ENCODE assay signal across 8 mouse cellular contexts in the genomic region with DNA sequence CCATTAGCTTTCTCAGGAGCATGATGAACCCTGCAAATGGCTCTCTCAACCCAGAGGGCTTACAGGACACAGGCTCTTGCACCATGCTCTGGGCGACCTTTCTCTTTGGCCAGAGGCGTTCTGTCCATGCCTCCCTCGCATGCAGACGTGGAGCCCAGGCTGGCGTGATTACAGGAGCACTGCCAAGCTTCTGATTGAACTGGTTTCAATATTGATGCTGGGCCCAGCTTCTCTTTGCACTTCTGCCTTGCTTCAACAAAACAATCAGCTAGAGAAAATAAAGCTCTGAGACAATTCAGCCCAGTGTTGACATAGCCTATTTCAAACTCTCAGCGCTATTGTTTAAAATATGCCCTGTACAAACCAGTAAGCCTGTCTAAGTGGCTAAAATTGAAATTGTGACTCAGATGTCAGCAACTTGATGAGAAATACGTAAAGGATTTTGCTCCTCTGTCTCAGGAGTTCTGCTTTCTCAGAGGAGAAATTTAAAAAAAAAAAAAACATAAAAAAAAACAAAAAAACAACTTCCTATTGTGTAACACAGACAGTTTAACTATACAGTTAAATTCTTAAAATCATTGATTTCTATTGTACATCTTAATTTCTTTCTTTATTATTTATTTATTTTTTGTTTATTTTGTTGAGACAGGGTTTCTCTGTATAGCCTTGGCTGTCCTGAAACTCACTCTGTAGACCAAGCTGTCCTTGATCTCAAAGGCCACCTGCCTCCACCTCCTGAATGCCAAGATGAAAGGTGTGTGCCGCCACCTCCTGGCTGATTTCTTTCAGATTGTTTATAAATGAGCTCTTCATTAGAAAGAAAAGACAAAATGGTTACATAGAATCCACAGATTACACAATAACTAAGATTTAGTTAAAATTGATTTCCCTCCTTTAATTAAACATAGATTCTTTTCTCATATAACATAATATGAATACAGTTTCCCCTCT.
A peak's percentile ranks its signal among the peaks of the same experiment; 100 is the strongest.
DNase-seq lines count a peak whose midpoint lies in the region; ATAC-seq and TF ChIP-seq lines count a peak whose summit lies in the region.

No protein-coding gene starts in this region.

- no peak for TF ChIP-seq CTCF in thymus, adult 2 months (IDR thresholded peaks at IDR 0.05; ENCODE audit: borderline replicate concordance, control insufficient read depth, extremely low read depth, insufficient read depth, low read length, poor library complexity)
- TF ChIP-seq CTCF in midbrain, postnatal 0 days (IDR thresholded peaks at IDR 0.05) = peak; percentile 59

- H3K9ac ChIP-seq in midbrain, postnatal 0 days (replicated peaks; ENCODE audit: low read length, poor library complexity, severe bottlenecking) = no peak overlapping the region

- intact Hi-C loops in gastrocnemius, postnatal 36 days (cut with DNase I) = no loop called here

- no peaks in the 10 kb centered on the region for H3K9me3 ChIP-seq in midbrain, postnatal 0 days (ENCODE audit: low read length)

- no peak overlapping the region for H3K27ac ChIP-seq in thymus, adult 2 months (ENCODE audit: control insufficient read depth, insufficient read depth, low read length)
- H3K27ac ChIP-seq in midbrain, postnatal 0 days (ENCODE audit: low read depth, low read length) = no peak overlapping the region

- H3K4me1 ChIP-seq in thymus, adult 2 months (replicated peaks; ENCODE audit: control insufficient read depth, insufficient read depth, low read length) = no peaks in the 10 kb centered on the region
- H3K4me1 ChIP-seq in midbrain, postnatal 0 days (ENCODE audit: insufficient read depth, low read length) = no peaks in the 10 kb centered on the region

- H3K27me3 ChIP-seq in thymus, adult 2 months (ENCODE audit: control insufficient read depth, insufficient read depth, low read length) = no peaks in the 10 kb centered on the region
- no peaks in the 10 kb centered on the region for H3K27me3 ChIP-seq in midbrain, postnatal 0 days (ENCODE audit: insufficient read depth, low read length)

- peak; percentile 13 for DNase-seq in gastrocnemius, adult 18-20 months (ENCODE audit: low spot score)
- no peak for DNase-seq in gastrocnemius, postnatal 36 days
- DNase-seq in thymus, adult 2 months = peak; percentile 31
- no peak for DNase-seq in thymus, postnatal 0 days (ENCODE audit: low spot score)
- peak; percentile 66 for DNase-seq in kidney, postnatal 10 days
- peak; percentile 43 for DNase-seq in midbrain, postnatal 0 days (ENCODE audit: low spot score)
- no peak for DNase-seq in testis, postnatal 14 days (ENCODE audit: low spot score)
- DNase-seq in left cerebral cortex, adult 18-20 months (ENCODE audit: low spot score in 2 of 2) = no peak

- no peak overlapping the region for H3K4me3 ChIP-seq in thymus, adult 2 months (ENCODE audit: control insufficient read depth, insufficient read depth, low read length)
- no peak overlapping the region for H3K4me3 ChIP-seq in midbrain, postnatal 0 days (ENCODE audit: low read depth, low read length)

- ATAC-seq in midbrain, postnatal 0 days (ENCODE audit: low FRiP score) = 0 out of 2 replicates have a peak, but pooled peaks have one; percentile 44

- no peak overlapping the region for H3K4me2 ChIP-seq in midbrain, postnatal 0 days (ENCODE audit: low read depth, low read length, poor library complexity, severe bottlenecking)

- WGBS in thymus, adult 2 months = 80% methylated on average over 8 of the region's 8 CpGs
- 56% methylated on average over 8 of the region's 8 CpGs for WGBS in midbrain, postnatal 0 days

- no peak for TF ChIP-seq POLR2A in thymus, adult 2 months (IDR thresholded peaks at IDR 0.05; ENCODE audit: control insufficient read depth, extremely low read depth, insufficient read depth, low read length, poor library complexity)

- H3K36me3 ChIP-seq in thymus, adult 2 months (ENCODE audit: control insufficient read depth, insufficient read depth, low read length) = no peaks in the 10 kb centered on the region
- no peaks in the 10 kb centered on the region for H3K36me3 ChIP-seq in midbrain, postnatal 0 days (ENCODE audit: insufficient read depth, low read length)

Comparison
In these comparisons a context has a peak if more than half of its experiments do, and no peak if none do; other contexts are left out.
1. DNase-seq: peak in gastrocnemius, adult 18-20 months (single experiment), thymus, adult 2 months (single experiment), kidney, postnatal 10 days (single experiment) and midbrain, postnatal 0 days (single experiment); none in gastrocnemius, postnatal 36 days (0 of 2), thymus, postnatal 0 days (single experiment), testis, postnatal 14 days (single experiment) and left cerebral cortex, adult 18-20 months (0 of 2).